Mouse (Mus musculus) cerebellum, postnatal 25 days (tissue): ENCODE measurements around the gene Dedd2.
A peak's percentile ranks its signal among the peaks of the same experiment; 100 is the strongest.
"Not testable (repeated sequence)": the region's sequence is repeated elsewhere in the genome, so short reads cannot be mapped to it uniquely, and the experiment has no call there.

ENCODE experiments used
- DNase-seq, 2 experiments: peaks; one replicate each; pipeline ENCODE4 v3.0.0; 2021; ENCODE audit warnings: mixed read lengths in 2 of 2

Gene Dedd2

DNA sequence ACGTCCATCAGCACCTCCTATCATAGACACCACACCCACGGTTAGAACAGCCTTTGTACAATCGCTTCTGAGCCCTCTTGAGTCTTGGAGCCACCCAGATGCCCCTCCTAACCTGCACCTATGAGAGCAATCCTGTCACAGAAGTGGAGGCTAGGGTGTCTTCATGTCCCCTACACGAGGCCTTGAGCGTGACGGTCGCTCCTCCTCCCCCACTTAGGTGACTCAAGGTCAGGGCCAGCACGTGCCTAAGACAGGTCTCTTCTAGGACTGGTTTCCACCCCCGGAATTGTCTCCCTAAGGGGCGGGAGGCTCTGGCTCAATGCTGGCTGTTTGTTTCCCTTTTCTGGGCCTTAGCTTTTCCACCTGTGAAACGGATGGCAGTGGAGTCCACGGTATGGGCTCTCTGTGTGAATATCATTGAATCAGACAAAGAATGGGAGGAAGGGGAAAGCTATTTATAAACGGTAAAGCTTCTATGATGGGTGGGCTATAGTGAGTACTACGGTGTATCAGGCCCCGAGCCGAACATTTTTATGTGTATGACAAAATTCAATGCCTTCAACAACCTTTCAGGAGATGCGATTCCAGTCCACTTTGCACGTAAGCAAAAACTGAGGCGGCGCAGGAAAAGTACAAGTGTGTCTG is at the start of gene Dedd2:
TSS of gene Dedd2 (minus strand) at position 159 of the 645 bp plus-strand sequence.
- peak in 1 of 2 experiments; percentile 41 for DNase-seq

DNA sequence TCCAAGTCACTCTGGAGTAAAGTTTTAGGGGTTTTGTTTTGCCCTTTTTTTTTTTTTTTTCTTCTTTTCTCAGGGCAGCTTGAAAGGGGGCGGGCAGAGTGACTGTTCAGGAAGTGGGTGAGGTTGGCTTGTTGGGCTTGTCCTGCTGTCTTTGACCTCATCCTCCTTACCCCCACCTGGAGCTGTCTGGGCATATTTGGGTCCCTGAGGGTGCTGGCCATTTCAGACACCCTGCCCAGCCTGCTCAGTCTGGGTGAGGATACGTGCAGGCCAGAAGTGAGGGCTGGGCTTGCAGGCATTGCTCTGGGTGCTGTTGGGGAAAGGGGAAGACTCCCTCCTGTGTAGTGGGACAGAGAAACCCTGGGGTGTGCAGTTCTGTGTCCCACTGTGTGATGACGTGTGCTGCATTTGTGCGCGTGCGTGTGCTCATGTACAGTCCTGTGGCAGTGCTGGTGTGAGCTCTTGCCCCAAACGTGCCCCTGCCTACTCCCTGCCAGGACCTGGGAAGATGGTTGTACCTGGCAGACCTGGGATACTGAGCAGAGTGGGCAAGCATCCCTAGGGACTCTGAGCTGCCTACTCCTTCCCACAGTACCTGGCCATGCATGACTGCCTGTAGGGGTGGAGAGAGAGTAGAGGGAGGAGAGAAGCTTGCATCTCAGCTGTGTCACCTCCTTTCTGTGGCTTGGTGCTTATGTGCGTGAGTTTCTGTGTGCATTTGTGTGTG is 49.3 kb upstream of the Dedd2 start:
- peak; percentile 12 to 13 for DNase-seq

DNA sequence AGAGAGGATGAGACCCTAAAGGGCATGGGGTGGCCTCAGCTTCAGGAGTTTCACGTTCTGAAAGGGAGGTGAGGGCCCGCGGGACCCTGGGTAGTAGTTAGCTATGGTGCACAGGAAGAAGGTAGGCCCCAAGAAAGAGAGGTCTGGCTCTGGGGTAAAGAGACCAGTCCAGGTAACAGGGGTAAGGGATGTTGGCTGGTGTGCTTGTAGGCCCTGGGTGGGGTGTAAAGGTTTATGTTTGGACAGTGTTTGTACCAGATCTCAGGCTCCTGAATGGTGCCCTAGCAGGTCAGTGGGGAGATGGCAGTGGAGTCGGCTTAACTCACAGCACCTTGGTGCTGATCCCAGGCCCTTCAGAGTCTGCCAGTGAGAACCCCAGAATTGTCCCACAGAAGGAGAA is 48.6 kb upstream of the Dedd2 start:
- DNase-seq, result peak; percentile 35 to 41

DNA sequence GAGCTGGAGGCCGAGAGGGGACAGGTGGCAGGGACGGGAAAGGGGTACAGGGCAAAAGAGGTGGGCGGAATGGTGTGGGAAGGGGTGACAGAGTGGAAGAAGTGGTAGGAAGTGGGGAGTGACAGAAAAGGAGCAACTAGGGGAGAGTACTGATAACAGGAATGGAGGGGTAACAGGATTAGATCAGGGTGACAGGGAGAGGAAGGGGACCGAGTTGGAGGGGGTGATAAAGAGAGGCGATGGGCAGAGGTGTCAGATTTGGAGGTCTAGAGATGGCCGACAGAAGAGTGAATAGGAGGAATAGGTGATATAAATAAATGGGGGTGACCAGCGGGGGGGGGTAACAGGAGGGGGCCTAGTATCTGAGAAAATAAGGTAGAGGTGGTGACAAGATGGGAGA is 48.2 kb upstream of the Dedd2 start:
- DNase-seq, result no peak

DNA sequence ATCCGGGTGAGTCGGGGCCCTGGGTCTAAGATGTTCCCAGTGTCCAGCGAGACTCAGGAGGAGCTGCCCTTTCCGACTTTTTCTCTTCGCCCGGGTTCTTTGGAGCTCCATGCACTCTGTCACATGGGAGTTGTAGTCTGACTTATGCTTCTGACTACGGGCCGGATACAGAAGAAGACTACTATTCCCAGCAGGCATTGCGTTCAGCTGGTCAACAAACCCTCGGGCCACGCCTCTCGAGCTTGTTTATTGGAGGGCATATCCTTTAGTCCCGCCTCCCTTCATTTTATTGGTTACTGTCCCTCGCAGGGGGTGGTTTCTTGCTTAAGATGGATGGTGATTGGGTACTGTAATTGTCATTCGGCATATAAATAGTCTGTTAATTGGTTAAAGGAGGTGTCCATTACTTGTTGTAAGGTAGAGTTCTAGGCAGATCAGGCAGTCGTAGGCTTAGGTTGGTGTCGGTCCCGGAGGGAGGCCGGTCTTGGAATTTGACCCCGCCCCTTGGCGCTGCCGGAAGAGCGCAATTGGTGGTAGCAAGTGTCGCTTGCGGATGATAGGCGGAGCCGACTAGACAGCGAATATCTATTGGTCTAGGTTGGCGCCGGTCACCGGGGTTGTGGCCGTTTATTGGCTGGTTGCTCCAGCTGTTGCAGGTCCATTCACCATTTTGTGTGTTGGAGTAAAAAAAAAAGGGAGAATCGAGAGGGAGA is 47.5 kb upstream of the Dedd2 start:
- DNase-seq, result peak; percentile 99

DNA sequence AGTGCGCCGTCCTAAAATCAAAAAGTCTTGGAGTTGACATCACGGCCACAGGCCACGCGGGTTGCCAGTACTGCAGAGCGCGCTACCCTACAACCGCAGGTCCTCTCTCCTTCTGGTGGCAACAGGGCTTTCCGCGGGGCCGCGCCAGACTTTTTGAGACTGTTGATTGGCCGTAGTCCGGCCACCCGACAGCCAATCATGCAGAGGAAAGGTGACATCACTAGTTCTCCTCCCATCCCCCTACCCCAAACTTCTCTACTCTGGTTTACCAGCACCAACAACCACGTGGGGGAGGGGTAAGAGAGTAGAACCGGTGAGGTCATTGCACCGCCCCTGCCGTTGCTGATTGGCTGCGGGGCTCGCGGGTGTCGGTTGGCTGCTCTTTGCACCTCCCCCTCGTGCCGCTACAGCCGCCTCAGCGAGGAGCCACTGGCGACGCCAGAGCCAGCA is 46.9 kb upstream of the Dedd2 start, which contains the start of gene Cic:
TSS of gene Cic (plus strand) at position 404 of the 450 bp plus-strand sequence.
- peak in 1 of 2 experiments; percentile 97 for DNase-seq

DNA sequence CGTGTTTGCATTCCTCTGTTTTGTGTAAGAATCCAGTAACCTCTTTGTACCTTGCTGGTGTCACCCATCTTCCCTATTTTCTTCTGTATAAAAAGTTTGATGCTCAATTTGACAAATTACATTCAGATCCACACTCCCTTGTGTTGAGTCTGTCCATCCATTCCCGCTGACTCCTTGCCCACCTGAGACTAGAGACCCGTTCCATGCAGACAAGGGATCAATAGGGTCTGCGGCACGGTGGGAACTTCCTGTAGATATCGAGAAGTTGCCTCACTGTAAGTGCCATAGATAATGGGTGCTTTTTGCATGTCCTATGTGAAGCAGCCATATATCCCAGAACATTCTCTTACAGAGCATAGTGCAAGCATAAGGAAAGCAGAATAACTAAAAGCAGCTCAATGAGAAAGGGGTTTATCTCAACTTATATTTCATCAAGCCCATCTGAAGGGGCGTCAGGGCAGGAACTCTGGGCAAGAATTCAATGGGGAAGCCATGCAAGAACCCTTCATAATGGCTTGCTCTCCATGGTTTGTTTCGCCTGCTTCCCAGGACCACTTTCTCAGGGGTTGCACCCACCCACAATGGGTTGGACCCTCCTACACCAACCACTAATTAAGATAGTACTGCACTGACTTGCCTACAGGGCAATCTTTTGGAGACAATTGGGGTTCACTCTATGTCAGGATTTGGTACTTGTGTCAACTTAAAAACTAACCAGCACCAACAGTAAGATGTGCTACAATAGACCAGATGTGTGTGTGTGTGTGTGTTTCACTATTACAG is 46.0 kb upstream of the Dedd2 start:
- DNase-seq, result no peak

DNA sequence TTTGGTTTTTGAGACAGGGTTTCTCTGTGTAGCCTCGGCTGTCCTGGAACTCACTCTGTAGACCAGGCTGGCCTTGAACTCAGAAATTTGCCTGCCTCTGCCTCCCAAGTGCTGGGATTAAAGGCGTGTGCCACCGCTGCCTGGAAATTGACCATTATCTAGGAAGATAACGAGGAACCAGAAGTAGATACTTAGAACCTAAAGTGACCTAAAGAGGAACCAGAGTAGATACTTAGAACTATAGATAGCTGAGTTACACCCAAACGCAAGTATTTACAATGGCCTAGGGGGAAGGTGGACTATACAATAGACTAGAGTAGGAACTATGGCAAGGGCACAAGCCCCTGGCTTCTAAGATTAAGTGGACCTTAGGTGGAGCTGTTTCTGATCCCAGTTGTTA is 45.3 kb upstream of the Dedd2 start:
- DNase-seq, result not testable (repeated sequence)

DNA sequence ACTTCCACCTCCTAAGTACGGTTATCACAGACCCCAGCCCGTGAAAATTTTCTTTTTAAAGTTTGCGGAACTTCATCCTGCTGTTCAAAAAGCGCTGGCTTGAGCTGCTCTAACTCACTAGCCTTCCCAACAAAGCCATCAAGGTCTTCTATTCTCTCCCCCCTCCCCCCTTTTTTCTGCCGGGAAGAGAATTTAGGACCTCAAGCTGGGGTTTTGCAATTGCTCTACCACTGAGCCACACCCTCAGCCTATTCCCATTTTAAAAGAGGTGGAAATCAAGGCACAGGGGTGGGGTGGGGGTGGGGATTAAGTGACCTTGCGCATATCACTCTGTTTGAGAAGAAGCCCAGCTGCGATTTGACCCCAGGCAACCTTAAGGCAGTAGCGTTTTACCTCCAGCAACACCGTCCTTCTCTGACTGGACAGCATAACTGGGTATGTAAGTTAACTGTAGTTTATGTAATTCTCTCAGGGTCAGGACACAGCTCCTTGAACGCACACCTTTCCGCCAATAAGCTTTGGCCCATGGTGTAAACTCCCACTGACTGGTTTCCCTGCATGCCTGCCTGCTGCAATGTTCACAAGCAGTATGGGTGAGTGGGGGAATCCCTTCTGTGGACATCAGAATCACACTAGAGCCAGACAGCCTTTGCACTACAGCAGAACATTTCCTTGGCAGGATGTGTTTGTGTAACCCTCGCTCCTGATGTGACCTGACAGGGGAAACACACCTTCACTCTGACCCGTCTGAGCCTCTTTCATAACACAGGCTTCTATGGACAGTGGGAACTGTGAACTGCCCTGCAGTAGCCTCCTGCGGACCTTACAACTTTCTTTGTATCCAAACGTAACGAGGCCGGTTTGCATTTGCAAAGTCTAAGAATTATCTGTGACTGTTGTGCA is 43.8 kb upstream of the Dedd2 start:
- no peak for DNase-seq

DNA sequence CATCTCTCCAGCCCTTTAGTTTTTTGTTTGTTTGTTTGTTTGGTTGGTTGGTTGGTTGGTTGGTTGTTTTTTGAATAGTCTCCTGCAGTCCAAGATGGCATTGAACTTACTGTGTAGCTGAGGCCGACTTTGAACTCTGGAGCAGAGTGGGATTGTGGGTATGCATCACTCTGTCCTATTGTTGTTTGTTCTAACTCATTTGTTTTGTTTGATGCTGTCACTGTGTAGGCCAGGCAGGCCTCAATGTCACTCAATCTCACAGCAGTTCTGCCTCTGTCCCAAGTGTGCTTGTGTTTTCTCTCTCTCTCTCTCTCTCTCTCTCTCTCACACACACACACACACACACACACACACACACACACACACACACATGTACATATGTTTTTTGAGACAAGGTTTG is 41.5 kb upstream of the Dedd2 start:
- DNase-seq, result no peak

DNA sequence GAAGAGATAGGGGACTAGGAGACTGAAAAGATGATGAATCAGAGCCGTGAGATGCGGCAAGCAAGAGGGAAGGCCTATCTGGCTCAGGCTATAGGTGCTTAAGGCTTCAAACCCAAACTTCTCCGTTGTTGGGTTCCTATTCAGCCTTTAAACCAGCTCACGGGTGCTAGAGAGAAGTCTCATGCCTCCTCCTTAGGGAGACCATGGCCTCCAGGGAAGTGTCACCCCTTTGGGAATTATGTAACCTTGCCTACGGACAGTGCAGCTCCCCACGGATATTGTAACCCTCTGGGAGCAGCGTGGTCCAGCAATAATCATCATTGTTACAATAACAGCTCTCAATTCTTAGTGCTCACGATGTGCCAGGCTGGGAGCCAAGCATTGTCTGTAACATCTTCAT is 31.4 kb upstream of the Dedd2 start:
- peak; percentile 46 to 61 for DNase-seq

DNA sequence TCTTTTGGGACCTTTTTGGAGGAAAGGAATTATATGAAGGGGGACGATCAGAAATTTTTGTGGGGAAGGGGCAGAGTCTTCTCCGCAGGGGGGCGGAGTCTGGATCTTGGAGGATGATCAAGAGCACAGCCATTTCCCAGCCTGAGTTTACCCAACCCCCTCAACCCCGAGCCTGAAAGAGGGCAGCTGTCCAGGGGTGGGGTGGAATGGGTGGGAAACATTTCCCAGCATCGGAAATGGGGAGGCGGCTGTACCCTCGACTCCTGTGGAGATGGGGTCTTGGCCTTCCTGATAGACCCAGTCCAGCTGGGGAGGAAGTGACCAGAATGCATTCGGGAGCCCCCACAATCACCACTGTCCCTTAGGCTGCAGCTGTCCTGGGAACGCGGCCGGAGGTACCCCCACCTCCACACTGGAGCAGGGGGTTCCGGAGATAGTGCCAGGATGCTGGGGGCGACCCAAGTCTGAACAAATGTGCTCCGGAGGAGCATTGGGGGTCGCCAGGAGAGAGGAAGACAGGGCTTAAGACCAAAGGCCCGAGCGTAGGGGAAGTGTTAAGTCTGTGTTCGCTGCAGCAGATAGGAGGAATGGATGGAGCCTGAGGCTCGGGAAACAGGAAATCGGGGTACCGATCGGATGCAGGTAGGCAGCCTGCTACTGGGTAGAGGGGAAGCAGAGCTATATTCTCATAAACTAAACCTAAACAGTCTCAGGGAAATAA is 30.8 kb upstream of the Dedd2 start:
- DNase-seq, result peak; percentile 63 to 73

DNA sequence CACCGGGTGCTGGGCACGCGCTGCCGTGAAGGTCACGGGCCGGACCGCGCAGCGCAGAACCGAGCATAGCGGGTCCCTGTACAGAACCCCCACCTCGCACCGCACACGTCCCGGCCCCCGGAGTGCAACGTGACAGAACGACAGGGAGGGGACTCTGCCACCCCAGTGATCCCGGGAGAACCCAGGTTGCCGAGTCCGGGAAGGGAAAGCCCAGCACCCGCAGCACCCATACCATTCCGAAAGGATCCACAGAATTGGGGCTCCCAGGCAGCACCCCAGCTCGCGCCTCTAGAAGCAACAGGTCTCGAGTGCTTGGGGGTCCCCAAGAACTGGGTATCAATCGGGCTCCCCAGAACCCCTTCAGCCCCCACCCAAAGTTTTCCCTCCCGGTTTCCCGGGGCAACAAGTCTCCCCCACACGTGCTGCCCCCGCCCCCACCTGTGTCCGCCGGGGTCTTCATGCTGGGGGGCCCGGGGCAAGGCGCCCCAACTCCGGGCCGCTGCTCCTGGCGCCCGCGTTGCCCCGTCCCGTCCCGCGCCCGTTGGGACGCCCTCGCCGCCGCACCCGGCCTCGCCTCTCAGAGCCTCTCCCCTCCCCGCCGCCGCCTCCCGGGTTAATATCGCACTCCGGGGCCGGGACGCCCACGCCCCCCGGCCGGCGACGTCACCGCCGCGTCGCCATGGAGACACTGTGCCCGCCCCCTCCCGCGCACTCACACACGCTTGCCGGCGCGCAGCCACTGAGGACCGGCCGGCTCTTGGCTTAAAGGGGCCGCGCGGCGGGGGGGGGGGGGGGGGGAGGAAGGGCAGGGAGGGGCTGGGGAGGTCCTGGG is 29.9 kb upstream of the Dedd2 start, which contains the start of gene Erf:
TSS of gene Erf (minus strand) at position 621 of the 832 bp plus-strand sequence.
- peak; percentile 94 to 97 for DNase-seq

DNA sequence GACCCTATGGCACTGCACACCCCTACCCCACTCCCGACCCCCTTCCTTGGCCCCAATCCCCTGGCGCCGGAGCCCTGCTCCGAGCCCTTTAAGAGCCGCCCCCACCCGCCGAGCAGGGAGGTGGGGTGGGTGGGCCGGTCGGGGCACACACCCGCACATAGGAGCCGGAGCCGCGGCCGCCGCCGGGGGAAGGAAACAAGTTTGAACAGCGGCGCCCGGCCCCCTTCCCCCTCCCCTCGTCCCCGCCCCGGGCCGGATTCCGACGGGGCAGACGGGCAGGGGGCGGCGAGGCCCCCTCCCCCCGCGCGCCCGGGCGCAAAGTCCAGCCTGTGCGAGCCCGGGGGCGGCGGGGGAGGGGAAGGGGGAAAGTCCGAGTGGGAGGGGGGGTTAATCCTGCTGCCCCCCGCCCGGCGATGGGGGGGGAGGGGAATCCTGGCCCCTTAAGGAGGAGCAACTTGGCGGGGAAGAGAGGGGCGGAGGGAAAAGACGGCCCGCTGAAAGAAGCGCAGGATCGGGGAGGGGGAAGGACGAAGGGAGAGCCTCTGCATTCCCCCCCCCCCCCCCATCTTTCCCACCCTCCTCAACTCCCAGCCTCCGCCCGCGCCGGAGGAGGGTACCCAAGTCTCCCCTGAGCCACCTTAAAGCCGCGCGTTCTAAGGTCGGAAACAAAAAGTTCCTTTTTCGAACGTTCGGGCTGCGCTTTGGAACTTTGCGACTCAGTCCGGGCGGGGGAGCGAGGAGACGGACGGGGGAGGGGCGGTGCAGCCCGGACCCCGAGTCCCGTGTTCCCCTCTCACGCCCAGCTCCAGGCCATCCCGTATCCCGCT is 29.1 kb upstream of the Dedd2 start:
- peak; percentile 43 to 79 for DNase-seq

DNA sequence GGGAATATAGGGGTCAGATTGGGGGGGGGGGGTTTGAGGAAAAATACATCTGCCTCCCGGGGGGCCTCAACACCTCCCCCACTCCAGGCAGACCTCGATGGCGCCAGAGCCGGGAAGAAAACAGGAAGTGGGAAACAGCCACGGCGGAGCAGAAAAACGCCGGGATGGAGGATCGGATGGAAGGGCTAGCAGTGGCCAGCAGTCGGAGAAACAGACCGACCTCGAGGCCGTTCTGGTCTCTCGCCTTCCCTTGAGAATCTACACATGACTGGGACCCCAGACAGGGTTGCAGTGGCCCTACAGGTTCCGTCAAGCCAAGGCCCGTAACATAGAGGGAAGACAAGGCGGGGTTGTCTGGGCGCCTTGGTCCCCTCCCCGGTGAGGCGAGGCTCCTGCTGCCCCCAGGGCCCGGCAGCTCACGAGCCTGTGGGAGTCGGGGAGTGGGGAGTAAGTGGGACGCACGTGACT is 28.5 kb upstream of the Dedd2 start:
- peak; percentile 51 to 70 for DNase-seq

DNA sequence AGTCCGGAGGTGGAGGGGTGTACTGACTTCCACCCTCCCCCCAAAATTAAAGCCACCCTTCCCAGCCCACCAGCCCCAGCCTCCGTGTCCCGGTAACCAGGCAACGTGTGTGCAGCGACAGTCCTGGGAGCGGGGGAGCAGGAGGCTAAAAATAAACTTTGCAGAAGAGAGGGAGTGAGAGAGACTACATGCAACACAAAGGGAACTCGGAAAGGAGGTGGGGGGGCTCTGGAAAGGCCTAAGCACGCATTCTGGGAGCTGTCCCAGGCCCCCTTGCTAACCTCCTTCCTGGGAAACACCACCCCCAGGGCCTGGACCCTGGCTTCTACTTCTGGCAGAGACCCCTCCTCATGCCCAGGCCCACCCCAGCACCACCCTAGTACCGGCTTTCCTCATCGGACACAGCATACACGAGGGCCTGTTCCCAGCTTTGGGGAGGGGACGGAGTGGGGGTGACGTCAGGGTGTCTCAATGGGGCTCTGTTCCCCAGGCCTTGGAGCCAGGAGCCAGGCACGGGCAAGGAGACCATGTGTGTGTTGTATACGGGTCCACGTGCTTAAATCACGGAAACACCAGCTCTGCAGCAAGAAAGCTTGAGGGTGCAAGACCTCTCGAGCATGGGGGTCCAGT is 27.7 kb upstream of the Dedd2 start:
- peak; percentile 52 to 60 for DNase-seq

DNA sequence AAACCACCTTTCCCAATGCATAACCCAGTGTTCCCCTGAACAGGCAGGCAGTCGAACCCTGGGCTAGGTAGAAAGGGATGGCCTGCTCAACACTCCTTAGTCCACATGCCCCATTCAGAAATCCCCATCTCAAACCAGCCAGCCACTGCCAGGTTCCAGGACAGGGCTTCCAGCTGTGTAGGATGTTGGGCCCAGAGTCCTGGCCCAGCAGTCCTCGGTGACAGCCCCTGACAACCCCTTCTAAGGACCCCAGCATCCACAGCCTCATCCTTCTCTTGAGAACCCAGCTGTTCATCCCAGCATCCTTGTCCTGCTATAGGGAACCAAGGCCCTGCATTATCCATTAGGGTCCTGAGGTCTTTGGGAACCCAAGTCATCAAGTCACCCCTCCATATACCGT is 27.1 kb upstream of the Dedd2 start:
- peak in 1 of 2 experiments; percentile 16 for DNase-seq

DNA sequence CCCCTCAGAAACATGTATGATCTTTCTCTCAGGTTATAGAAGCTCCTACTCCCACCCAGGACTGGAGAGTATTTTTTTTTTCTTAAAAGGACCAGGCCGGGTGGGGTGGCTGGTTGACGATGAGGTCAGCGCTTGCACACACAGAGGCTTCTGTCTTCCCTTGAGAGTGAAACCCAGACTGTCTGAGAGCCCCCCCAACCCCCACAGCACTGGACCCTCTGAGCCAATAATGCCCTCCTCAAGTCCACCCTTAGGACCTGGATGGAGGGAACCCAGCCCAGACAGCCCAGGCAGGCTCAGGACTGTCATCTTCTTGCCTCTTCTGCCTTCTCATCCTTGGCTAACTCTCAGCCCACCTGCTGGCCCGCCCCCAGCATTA is 26.3 kb upstream of the Dedd2 start:
- peak in 1 of 2 experiments; percentile 15 for DNase-seq
